ENCODE assay signal across 25 mouse cellular contexts in the genomic region with DNA sequence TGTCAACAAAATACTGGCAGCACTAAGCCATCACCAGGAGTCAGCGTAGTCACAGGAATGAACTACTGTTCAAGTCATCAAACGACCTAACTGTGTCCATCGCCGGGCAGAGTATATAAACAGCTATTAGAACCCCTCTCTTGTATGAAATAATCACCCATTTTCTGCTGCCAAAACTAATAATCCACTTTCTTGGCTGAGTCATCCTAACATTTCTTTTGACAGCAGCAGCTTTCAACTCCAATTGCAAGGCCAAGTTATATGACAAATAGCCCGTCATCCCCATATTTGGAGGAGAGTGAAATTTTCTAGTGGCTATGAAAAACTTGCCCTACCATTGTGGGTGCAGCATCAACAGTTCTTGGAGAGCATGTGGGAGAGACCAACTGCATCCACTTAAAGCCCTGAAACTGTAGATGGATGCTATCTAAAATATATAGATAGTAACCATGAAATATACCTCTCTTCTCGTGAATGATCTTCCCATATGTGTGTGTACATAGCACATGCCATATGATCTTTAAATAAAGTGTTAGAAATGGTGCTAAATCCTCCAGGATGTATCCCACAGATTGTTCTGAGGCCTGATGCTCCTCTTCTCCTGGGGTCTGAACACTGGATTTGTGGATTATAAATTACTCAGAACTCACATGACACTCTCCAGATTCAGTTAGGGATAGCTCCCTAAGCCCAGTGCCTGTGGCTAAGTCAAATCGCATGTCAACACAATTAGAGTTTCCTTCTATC.
DNase-seq lines count a peak whose midpoint lies in the region; ATAC-seq and TF ChIP-seq lines count a peak whose summit lies in the region.
"Had no signal": no experiment of that assay in that cellular context is flagged by ENCODE, and none has a peak within 500 bp of the region (broad histone marks: within the 10 kb centered on the region; RNA-seq: fewer than 3 reads in every experiment).

No protein-coding gene starts in this region.

- H3K9me3 ChIP-seq in intestine, postnatal 0 days (ENCODE audit: control insufficient read depth): no peaks in the 10 kb centered on the region
- H3K9me3 ChIP-seq in intestine, embryonic 16.5 days (ENCODE audit: control insufficient read depth, low read length): no peaks in the 10 kb centered on the region
- no peaks in the 10 kb centered on the region for H3K9me3 ChIP-seq in heart, embryonic 11.5 days (replicated peaks; ENCODE audit: control insufficient read depth, low read length)
- H3K9me3 ChIP-seq: embryonic facial prominence, embryonic 12.5 days; forebrain, embryonic 12.5 days; hindbrain, embryonic 12.5 days; limb, embryonic 13.5 days; liver, embryonic 12.5 days; midbrain, embryonic 12.5 days; neural tube, embryonic 15.5 days had no signal

- DNase-seq in adrenal gland, adult 2 months: peak; percentile 28
- no peak for DNase-seq in adrenal gland, postnatal 10 days
- peak; percentile 6 to 8 for DNase-seq in right cerebral cortex, adult 2 months (ENCODE audit: low spot score in 2 of 2)
- no peak for DNase-seq in right cerebral cortex, postnatal 10 days (ENCODE audit: low spot score in 2 of 2)
- DNase-seq: cerebellum, adult 18-20 months; cerebellum, postnatal 25 days; gastrocnemius, postnatal 36 days; heart, adult 2 months; kidney, adult 18-20 months; kidney, postnatal 4 days; lung, adult 18-20 months; lung, postnatal 14 days; right cerebral cortex, postnatal 25 days; thymus, postnatal 36 days had no signal

- no peak overlapping the region for H3K4me3 ChIP-seq in intestine, postnatal 0 days (ENCODE audit: low read depth, low read length)
- H3K4me3 ChIP-seq in intestine, embryonic 16.5 days (ENCODE audit: low read length): no peak overlapping the region
- no peak overlapping the region for H3K4me3 ChIP-seq in heart, embryonic 11.5 days (ENCODE audit: low read depth, low read length)
- H3K4me3 ChIP-seq: embryonic facial prominence, embryonic 12.5 days; forebrain, embryonic 12.5 days; heart, adult 2 months; hindbrain, embryonic 12.5 days; limb, embryonic 13.5 days; liver, embryonic 12.5 days; midbrain, embryonic 12.5 days; neural tube, embryonic 15.5 days had no signal

- no peak overlapping the region for H3K9ac ChIP-seq in intestine, postnatal 0 days (ENCODE audit: low read depth, low read length)
- no peak overlapping the region for H3K9ac ChIP-seq in intestine, embryonic 16.5 days (ENCODE audit: low read depth, low read length)
- no peak overlapping the region for H3K9ac ChIP-seq in heart, embryonic 11.5 days (ENCODE audit: low read depth, low read length)
- H3K9ac ChIP-seq: embryonic facial prominence, embryonic 12.5 days; forebrain, embryonic 12.5 days; hindbrain, embryonic 12.5 days; limb, embryonic 13.5 days; liver, embryonic 12.5 days; midbrain, embryonic 12.5 days; neural tube, embryonic 15.5 days had no signal

- no peak overlapping the region for H3K4me2 ChIP-seq in intestine, postnatal 0 days (replicated peaks; ENCODE audit: low read depth)
- H3K4me2 ChIP-seq in intestine, embryonic 16.5 days (ENCODE audit: low read depth, low read length): no peak overlapping the region
- no peak overlapping the region for H3K4me2 ChIP-seq in heart, embryonic 11.5 days
- H3K4me2 ChIP-seq: embryonic facial prominence, embryonic 12.5 days; forebrain, embryonic 12.5 days; hindbrain, embryonic 12.5 days; limb, embryonic 13.5 days; liver, embryonic 12.5 days; midbrain, embryonic 12.5 days; neural tube, embryonic 15.5 days had no signal

- no peak for ATAC-seq in intestine, postnatal 0 days
- ATAC-seq in intestine, embryonic 16.5 days: no peak
- ATAC-seq in heart, embryonic 11.5 days (replicated peaks; ENCODE audit: insufficient number of reproducible peaks, low FRiP score, low TSS enrichment): no peak
- ATAC-seq: CD4-positive, CD25-positive, alpha-beta regulatory T cell, adult 4 months; liver, embryonic 12.5 days had no signal

- 75% methylated on average over 7 of the region's 7 CpGs for WGBS in intestine, postnatal 0 days
- WGBS in intestine, embryonic 16.5 days: 66% methylated on average over 7 of the region's 7 CpGs
- 78% methylated on average over 7 of the region's 7 CpGs for WGBS in heart, embryonic 11.5 days (ENCODE audit: insufficient replicate concordance)

- no peaks in the 10 kb centered on the region for H3K4me1 ChIP-seq in intestine, postnatal 0 days (replicated peaks; ENCODE audit: control insufficient read depth, insufficient read depth, low read length)
- no peaks in the 10 kb centered on the region for H3K4me1 ChIP-seq in intestine, embryonic 16.5 days (ENCODE audit: control insufficient read depth, insufficient read depth, low read length)
- no peaks in the 10 kb centered on the region for H3K4me1 ChIP-seq in heart, embryonic 11.5 days (ENCODE audit: control insufficient read depth, insufficient read depth, low read length)
- H3K4me1 ChIP-seq: embryonic facial prominence, embryonic 12.5 days; forebrain, embryonic 12.5 days; hindbrain, embryonic 12.5 days; limb, embryonic 13.5 days; liver, embryonic 12.5 days; midbrain, embryonic 12.5 days; neural tube, embryonic 15.5 days had no signal

- no peaks in the 10 kb centered on the region for H3K36me3 ChIP-seq in intestine, postnatal 0 days (ENCODE audit: control insufficient read depth, insufficient read depth)
- no peaks in the 10 kb centered on the region for H3K36me3 ChIP-seq in intestine, embryonic 16.5 days (ENCODE audit: control insufficient read depth, insufficient read depth, low read length)
- no peaks in the 10 kb centered on the region for H3K36me3 ChIP-seq in heart, embryonic 11.5 days (ENCODE audit: control insufficient read depth, insufficient read depth, low read length)
- H3K36me3 ChIP-seq: embryonic facial prominence, embryonic 12.5 days; forebrain, embryonic 12.5 days; hindbrain, embryonic 12.5 days; limb, embryonic 13.5 days; liver, embryonic 12.5 days; midbrain, embryonic 12.5 days; neural tube, embryonic 15.5 days had no signal

- H3K27ac ChIP-seq in intestine, postnatal 0 days (ENCODE audit: low read depth, low read length): no peak overlapping the region
- no peak overlapping the region for H3K27ac ChIP-seq in intestine, embryonic 16.5 days (ENCODE audit: low read length)
- no peak overlapping the region for H3K27ac ChIP-seq in heart, embryonic 11.5 days (ENCODE audit: low read depth, low read length)
- H3K27ac ChIP-seq: embryonic facial prominence, embryonic 12.5 days; forebrain, embryonic 12.5 days; heart, adult 2 months; hindbrain, embryonic 12.5 days; limb, embryonic 13.5 days; liver, embryonic 12.5 days; midbrain, embryonic 12.5 days; neural tube, embryonic 15.5 days had no signal

- TF ChIP-seq CTCF in intestine, postnatal 0 days (IDR thresholded peaks at IDR 0.05; ENCODE audit: low read depth): 0 out of 2 replicates have a peak, but pooled peaks have one; percentile 4

- H3K27me3 ChIP-seq in intestine, postnatal 0 days (replicated peaks; ENCODE audit: control insufficient read depth, insufficient read depth, low read length): no peaks in the 10 kb centered on the region
- no peaks in the 10 kb centered on the region for H3K27me3 ChIP-seq in intestine, embryonic 16.5 days (replicated peaks; ENCODE audit: control insufficient read depth, insufficient read depth, low read length)
- H3K27me3 ChIP-seq in heart, embryonic 11.5 days (ENCODE audit: control insufficient read depth, insufficient read depth, low read length): no peaks in the 10 kb centered on the region
- H3K27me3 ChIP-seq: embryonic facial prominence, embryonic 12.5 days; forebrain, embryonic 12.5 days; hindbrain, embryonic 12.5 days; limb, embryonic 13.5 days; liver, embryonic 12.5 days; midbrain, embryonic 12.5 days; neural tube, embryonic 15.5 days had no signal

Comparison
In these comparisons a context has a peak if more than half of its experiments do, and no peak if none do; other contexts are left out.
1. DNase-seq: peak in adrenal gland, adult 2 months (single experiment) and right cerebral cortex, adult 2 months (2 of 2); none in adrenal gland, postnatal 10 days (single experiment) and right cerebral cortex, postnatal 10 days (0 of 2).